Mouse (Mus musculus): Measurements from ENCODE around the gene Atf2. TPM values are rescaled to one million over a fixed set of nuclear protein-coding genes. Genes with fewer than 3 reads are reported as not detected.
A peak's percentile ranks its signal among the peaks of the same experiment; 100 is the strongest.

The Atf2 gene
- polyA plus RNA-seq, 1 experiment from 2014 or later: 28.4 TPM

DNA sequence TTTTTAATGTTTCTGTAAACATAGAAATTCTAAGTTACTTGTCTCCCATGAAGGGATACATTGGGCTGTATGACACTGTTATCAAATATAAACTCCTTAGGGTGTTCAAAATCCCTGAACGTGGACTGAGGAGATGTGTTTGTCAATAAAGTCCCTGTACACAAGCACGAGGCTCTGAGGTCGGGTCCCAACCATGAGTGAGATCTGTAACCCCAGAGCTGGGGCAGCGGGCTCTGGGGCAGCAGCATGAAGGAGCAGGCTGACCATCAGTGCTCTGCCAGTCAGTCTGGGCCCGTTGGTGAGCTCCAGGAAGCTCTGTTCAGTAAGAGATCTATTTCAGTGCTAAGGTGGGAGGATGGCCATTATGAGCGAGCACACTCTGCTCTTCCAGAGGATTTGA lies 104.0 kb downstream of the Atf2 start:
- no peak for ATAC-seq
- Histone ChIP-seq H3K4me2 (replicated peaks; ENCODE audit: low read depth, low read length) (no peak overlapping the region), H3K4me3 (ENCODE audit: low read depth, low read length) (no peak overlapping the region), H3K27ac (ENCODE audit: low read length) (no peak overlapping the region), H3K9ac (replicated peaks; ENCODE audit: low read depth) (no peak overlapping the region), H3K9me3 (ENCODE audit: low read length) (no peaks in the 10 kb centered on the region), H3K4me1 (ENCODE audit: insufficient read depth, low read depth, low read length) (no peaks in the 10 kb centered on the region), H3K36me3 (ENCODE audit: insufficient read depth, low read length) (no peaks in the 10 kb centered on the region), H3K27me3 (replicated peaks; ENCODE audit: insufficient read depth, low read length) (no peaks in the 10 kb centered on the region)
- TF ChIP-seq CTCF (IDR thresholded peaks at IDR 0.05): no peak
- 64% methylated on average over 6 of the region's 6 CpGs for WGBS
- no peak for DNase-seq (ENCODE audit: low spot score)

DNA sequence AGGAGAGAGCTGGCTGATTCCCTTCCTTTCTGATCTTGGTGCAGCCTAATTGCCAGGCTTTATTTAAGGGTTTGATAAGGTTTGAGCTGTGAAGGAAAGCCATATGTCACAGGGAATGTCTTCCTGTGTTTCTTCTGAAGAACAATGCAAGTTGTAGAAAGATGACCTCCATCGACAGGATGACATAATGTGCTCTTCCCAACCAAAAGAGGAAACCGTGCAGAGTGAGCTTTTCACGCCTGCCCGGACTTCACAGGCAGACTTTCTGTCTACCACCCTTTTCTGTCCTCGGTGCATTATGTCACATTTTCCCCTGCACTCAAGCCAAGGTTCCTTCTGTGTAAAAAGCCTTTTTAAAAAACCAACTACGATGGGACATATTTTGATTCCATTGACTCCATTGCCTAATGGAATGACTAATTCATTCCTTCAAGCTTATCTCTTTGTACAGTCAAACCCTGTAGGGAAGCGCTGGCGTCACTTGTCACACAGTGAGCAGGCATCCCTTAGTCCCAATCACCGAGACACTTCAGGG lies 110.0 kb downstream of the Atf2 start:
- Histone ChIP-seq H3K27ac (ENCODE audit: low read length) (no peak overlapping the region), H3K27me3 (replicated peaks; ENCODE audit: insufficient read depth, low read length) (peaks cover 6% of the 10 kb centered on the region), H3K9ac (replicated peaks; ENCODE audit: low read depth) (no peak overlapping the region), H3K4me1 (ENCODE audit: insufficient read depth, low read depth, low read length) (no peaks in the 10 kb centered on the region), H3K4me2 (replicated peaks; ENCODE audit: low read depth, low read length) (no peak overlapping the region), H3K9me3 (ENCODE audit: low read length) (no peaks in the 10 kb centered on the region), H3K36me3 (ENCODE audit: insufficient read depth, low read length) (no peaks in the 10 kb centered on the region), H3K4me3 (ENCODE audit: low read depth, low read length) (no peak overlapping the region)
- 38% methylated on average over 9 of the region's 9 CpGs for whole genome bisulfite sequencing
- ATAC-seq (peak; percentile 91), DNase-seq (ENCODE audit: low spot score) (peak; percentile 56)
- TF ChIP-seq EP300 (IDR thresholded peaks at IDR 0.05): peak; percentile 85
- TF ChIP-seq CTCF (IDR thresholded peaks at IDR 0.05): no peak

DNA sequence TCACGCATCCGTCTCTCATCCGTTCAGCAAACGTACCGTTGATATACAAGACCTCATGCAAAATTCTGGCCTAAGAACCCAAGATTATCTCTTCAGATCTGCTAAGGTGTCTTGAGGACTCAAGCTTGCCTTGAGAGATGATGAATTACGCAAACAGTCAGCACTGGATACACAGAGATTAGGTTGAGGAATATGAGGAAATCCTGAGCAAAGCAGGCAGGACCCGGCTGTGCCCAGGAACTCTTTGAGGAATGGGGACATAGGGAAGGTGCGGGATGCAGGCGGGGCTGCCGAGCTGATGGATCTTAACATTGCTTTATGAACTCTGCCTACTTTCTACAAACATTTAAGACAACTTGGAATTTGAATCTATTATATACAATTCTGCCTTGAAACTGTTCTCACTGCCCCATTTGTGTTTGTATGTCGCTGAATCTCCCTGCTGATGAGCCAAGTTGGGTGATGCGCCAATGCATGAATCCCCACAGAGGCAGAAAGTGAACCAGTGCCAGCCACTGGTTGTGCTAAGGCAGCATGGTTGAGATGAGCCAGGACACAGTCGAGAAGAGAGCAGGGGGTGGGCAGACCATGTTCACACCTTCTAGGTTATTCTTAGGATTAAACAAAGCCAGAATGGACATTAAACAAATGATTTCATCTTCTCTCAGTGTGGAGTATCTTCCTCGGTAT lies 112.0 kb downstream of the Atf2 start:
- Histone ChIP-seq H3K27ac (ENCODE audit: low read length) (no peak overlapping the region), H3K4me1 (ENCODE audit: insufficient read depth, low read depth, low read length) (no peaks in the 10 kb centered on the region), H3K4me3 (ENCODE audit: low read depth, low read length) (no peak overlapping the region), H3K36me3 (ENCODE audit: insufficient read depth, low read length) (no peaks in the 10 kb centered on the region), H3K27me3 (replicated peaks; ENCODE audit: insufficient read depth, low read length) (peaks cover 17% of the 10 kb centered on the region), H3K9ac (replicated peaks; ENCODE audit: low read depth) (no peak overlapping the region), H3K4me2 (replicated peaks; ENCODE audit: low read depth, low read length) (no peak overlapping the region), H3K9me3 (ENCODE audit: low read length) (no peaks in the 10 kb centered on the region)
- TF ChIP-seq EP300 (IDR thresholded peaks at IDR 0.05): no peak
- no peak for TF ChIP-seq CTCF (IDR thresholded peaks at IDR 0.05)
- DNase-seq (ENCODE audit: low spot score) (no peak), ATAC-seq (no peak)
- 71% methylated on average over 14 of the region's 14 CpGs for WGBS

DNA sequence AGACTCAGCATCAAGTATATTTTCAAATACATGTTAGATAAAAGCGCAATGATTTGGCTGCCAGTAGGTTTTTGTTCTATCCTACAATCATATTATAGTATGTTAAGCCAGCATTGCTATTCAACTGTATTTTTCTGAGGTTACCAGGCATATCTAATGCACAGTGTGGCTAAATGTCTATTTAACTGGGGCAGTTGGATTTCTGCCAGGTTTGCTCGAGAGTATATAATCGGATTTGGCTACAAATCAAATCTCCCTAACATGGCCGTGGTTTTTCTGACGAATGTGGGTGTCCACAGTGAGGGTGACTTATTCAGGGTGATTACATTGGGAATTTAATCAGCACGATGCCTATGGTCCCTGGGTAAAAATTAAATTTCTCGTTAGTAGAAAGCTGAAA lies 112.6 kb downstream of the Atf2 start:
- no peak overlapping the region for H3K4me2 ChIP-seq (replicated peaks; ENCODE audit: low read depth, low read length)
- WGBS: 40% methylated on average over 7 of the region's 7 CpGs
- DNase-seq (ENCODE audit: low spot score) (no peak), ATAC-seq (no peak)
- no peaks in the 10 kb centered on the region for H3K9me3 ChIP-seq (ENCODE audit: low read length)
- no peaks in the 10 kb centered on the region for H3K36me3 ChIP-seq (ENCODE audit: insufficient read depth, low read length)
- H3K4me1 ChIP-seq (ENCODE audit: insufficient read depth, low read depth, low read length): no peaks in the 10 kb centered on the region
- H3K27ac ChIP-seq (ENCODE audit: low read length): no peak overlapping the region
- no peak overlapping the region for H3K9ac ChIP-seq (replicated peaks; ENCODE audit: low read depth)
- peaks cover 19% of the 10 kb centered on the region for H3K27me3 ChIP-seq (replicated peaks; ENCODE audit: insufficient read depth, low read length)
- TF ChIP-seq CTCF (IDR thresholded peaks at IDR 0.05) (no peak), EP300 (IDR thresholded peaks at IDR 0.05) (no peak)
- H3K4me3 ChIP-seq (ENCODE audit: low read depth, low read length): no peak overlapping the region

DNA sequence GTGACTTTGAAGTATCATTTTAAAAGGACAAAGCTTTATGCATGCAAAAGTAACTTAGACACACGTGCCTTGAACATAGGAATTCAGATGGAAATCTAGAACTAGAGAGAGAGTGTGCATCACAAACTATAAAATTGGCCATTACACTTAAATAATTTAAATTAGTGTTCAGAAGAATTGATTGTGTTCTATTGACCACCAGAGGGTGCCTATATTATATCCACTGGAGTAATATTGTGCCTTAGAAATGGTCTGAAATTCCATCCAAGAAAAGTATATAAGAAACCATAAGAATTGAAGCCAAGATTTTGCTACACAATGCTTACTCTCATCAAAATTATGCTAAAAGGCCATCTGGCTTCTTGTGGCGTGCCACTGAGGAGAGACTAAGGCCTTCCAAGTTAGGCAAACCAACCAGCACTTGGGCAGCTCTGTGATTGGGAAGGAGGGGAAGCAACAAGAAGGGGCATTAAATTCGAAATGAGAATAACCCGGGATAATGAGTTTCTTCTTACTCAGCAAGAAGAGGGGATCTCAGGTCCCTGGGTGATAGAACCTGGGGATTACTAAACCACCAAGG lies 113.3 kb downstream of the Atf2 start:
- Histone ChIP-seq H3K4me3 (ENCODE audit: low read depth, low read length) (no peak overlapping the region), H3K27me3 (replicated peaks; ENCODE audit: insufficient read depth, low read length) (peaks cover 19% of the 10 kb centered on the region), H3K36me3 (ENCODE audit: insufficient read depth, low read length) (no peaks in the 10 kb centered on the region), H3K4me1 (ENCODE audit: insufficient read depth, low read depth, low read length) (no peaks in the 10 kb centered on the region), H3K9ac (replicated peaks; ENCODE audit: low read depth) (no peak overlapping the region), H3K27ac (ENCODE audit: low read length) (no peak overlapping the region), H3K4me2 (replicated peaks; ENCODE audit: low read depth, low read length) (no peak overlapping the region), H3K9me3 (ENCODE audit: low read length) (no peaks in the 10 kb centered on the region)
- 80% methylated on average over 4 of the region's 4 CpGs for WGBS
- no peak for DNase-seq (ENCODE audit: low spot score)
- TF ChIP-seq EP300 (IDR thresholded peaks at IDR 0.05) (no peak), CTCF (IDR thresholded peaks at IDR 0.05) (0 out of 2 replicates have a peak, but pooled peaks have one; percentile 8)
- no peak for ATAC-seq

DNA sequence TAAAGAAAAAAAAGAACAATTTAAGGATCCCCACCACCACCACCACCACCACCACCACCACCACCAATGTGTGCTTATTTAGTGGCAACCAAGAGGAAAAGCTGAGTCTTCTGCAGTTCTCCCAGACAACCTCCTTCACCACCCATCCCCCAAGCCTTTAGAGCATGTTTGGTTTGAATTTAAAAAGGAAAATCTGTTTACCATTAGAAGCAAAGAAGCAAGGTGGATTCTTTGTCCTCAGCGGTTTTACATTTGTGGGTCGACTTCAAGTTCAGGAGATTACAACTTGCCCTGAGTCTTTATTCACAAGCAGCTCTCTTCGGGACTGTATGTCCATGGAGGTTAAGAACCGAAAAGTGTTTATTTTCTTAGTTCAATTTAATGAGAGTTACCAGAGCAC lies 115.5 kb downstream of the Atf2 start:
- WGBS: 24% methylated on average over 4 of the region's 4 CpGs
- Histone ChIP-seq H3K27ac (ENCODE audit: low read length) (no peak overlapping the region), H3K36me3 (ENCODE audit: insufficient read depth, low read length) (no peaks in the 10 kb centered on the region), H3K9me3 (ENCODE audit: low read length) (no peaks in the 10 kb centered on the region), H3K9ac (replicated peaks; ENCODE audit: low read depth) (no peak overlapping the region), H3K27me3 (replicated peaks; ENCODE audit: insufficient read depth, low read length) (peaks cover 19% of the 10 kb centered on the region), H3K4me1 (ENCODE audit: insufficient read depth, low read depth, low read length) (no peaks in the 10 kb centered on the region), H3K4me3 (ENCODE audit: low read depth, low read length) (no peak overlapping the region), H3K4me2 (replicated peaks; ENCODE audit: low read depth, low read length) (no peak overlapping the region)
- TF ChIP-seq EP300 (IDR thresholded peaks at IDR 0.05): no peak
- TF ChIP-seq CTCF (IDR thresholded peaks at IDR 0.05): no peak
- DNase-seq (ENCODE audit: low spot score): no peak
- ATAC-seq: no peak
